Mouse (Mus musculus) bone marrow, adult 2 months (tissue): ENCODE measurements around the gene Bcl11a.

Source experiments
- CTCF ChIP-seq: fragments of 200-500 bp; IDR thresholded peaks from 2 replicates; pipeline ENCODE4 v1.5.1; 2011; ENCODE audit warnings: low read length, control low read depth; ENCODE audit not compliant: control insufficient read depth, insufficient read depth
- POLR2A ChIP-seq: fragments of 200-500 bp; IDR thresholded peaks from 2 replicates; pipeline ENCODE4 v1.6.1; 2011; ENCODE audit warnings: low read depth, mild to moderate bottlenecking, control low read depth, low read length, borderline replicate concordance; ENCODE audit not compliant: control insufficient read depth

DNA sequence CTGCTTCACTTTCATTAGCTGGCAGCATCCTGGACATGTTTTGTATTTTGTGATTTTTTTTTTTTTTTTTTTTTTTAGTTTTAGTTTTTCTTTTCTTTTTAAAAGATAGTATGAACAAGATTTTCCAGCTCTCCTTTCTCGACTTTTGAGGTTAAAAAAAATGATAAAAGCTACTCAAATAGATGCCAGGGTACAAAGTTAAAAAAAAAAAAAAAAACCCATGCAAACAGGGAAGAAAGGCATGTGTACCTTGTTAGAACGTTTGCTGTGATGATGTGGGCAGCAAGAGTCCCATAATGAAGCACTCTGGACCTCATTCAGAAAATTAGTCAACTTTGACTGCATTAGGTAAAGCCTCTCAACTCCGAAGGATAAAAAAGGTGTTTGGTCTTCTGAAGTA is 6.2 kb downstream of the Bcl11a start:
- TF ChIP-seq POLR2A (no peak), CTCF (no peak)
